Mouse (Mus musculus): Measurements from ENCODE around the gene Slitrk5. TPM values are rescaled to one million over a fixed set of nuclear protein-coding genes. Genes with fewer than 3 reads are reported as not detected.
A peak's percentile ranks its signal among the peaks of the same experiment; 100 is the strongest.
"Not testable (repeated sequence)": the region's sequence is repeated elsewhere in the genome, so short reads cannot be mapped to it uniquely, and the experiment has no call there.

Gene Slitrk5
- 11.9 and 12.2 TPM in 2 replicates for polyA plus RNA-seq (2016; fragmentation: Nextera tagmentation; extraction: Ambion mirVana)

- ATAC-seq (ENCODE audit: insufficient number of reproducible peaks, insufficient read depth, low FRiP score, low TSS enrichment): peak; percentile 69; the same call in 1 of the 2 replicates
- WGBS: 2% methylated on average over 22 of the region's 22 CpGs
- Histone ChIP-seq H3K4me3 (peak within 1 kb of the TSS; percentile 63), H3K27me3 (peaks cover 12% of the 10 kb centered on the region), H3K9ac (peak within 1 kb of the TSS; percentile 72), H3K27ac (peak within 1 kb of the TSS; percentile 88), H3K36me3 (no peaks in the 10 kb centered on the region), H3K9me3 (no peaks in the 10 kb centered on the region), H3K4me1 (no peaks in the 10 kb centered on the region), H3K4me2 (replicated peaks) (peak within 1 kb of the TSS; percentile 87)
Measured at GRCm38 (mm10) chr14:111674664-111675147, at the start of gene Slitrk5. Slitrk5 (plus strand) TSS chr14:111675097.

GRCm38 (mm10) chr14:111672942-111673341 is 2.0 kb upstream of the Slitrk5 start:
- H3K36me3 ChIP-seq: no peaks in the 10 kb centered on the region
- no peak overlapping the region for H3K9ac ChIP-seq
- H3K4me3 ChIP-seq: no peak overlapping the region
- H3K27me3 ChIP-seq: no peaks in the 10 kb centered on the region
- WGBS: 56% methylated on average over 1 of the region's 1 CpGs
- H3K4me2 ChIP-seq (replicated peaks): no peak overlapping the region
- no peaks in the 10 kb centered on the region for H3K9me3 ChIP-seq
- no peak overlapping the region for H3K27ac ChIP-seq
- ATAC-seq (ENCODE audit: insufficient number of reproducible peaks, insufficient read depth, low FRiP score, low TSS enrichment): no peak
- no peaks in the 10 kb centered on the region for H3K4me1 ChIP-seq

- Histone ChIP-seq H3K27ac (peak overlapping the region; percentile 88), H3K4me1 (peaks cover 2% of the 10 kb centered on the region; the same call in 1 of the 2 replicates), H3K4me2 (replicated peaks) (peak overlapping the region; percentile 87), H3K9me3 (no peaks in the 10 kb centered on the region), H3K27me3 (peaks cover 20% of the 10 kb centered on the region), H3K36me3 (no peaks in the 10 kb centered on the region), H3K9ac (peak overlapping the region; percentile 72), H3K4me3 (peak overlapping the region; percentile 63)
- under 1% methylated on average over 75 of the region's 94 CpGs for WGBS
- ATAC-seq (ENCODE audit: insufficient number of reproducible peaks, insufficient read depth, low FRiP score, low TSS enrichment): peak; percentile 79
Measured at GRCm38 (mm10) chr14:111675211-111676165, 591 bp downstream of the Slitrk5 start.

- under 1% methylated on average over 19 of the region's 19 CpGs for WGBS
- ATAC-seq (ENCODE audit: insufficient number of reproducible peaks, insufficient read depth, low FRiP score, low TSS enrichment): peak; percentile 37; the same call in 1 of the 2 replicates
- H3K36me3 ChIP-seq: no peaks in the 10 kb centered on the region
- H3K27ac ChIP-seq: peak overlapping the region; percentile 88
- peak overlapping the region; percentile 63 for H3K4me3 ChIP-seq
- peak overlapping the region; percentile 72 for H3K9ac ChIP-seq
- peak overlapping the region; percentile 87 for H3K4me2 ChIP-seq (replicated peaks)
- peaks cover 7% of the 10 kb centered on the region; the same call in 1 of the 2 replicates for H3K4me1 ChIP-seq
- peaks cover 25% of the 10 kb centered on the region for H3K27me3 ChIP-seq
- no peaks in the 10 kb centered on the region for H3K9me3 ChIP-seq
Measured at GRCm38 (mm10) chr14:111676166-111676581, 1.3 kb downstream of the Slitrk5 start.

- under 1% methylated on average over 18 of the region's 18 CpGs for WGBS
- peaks cover 7% of the 10 kb centered on the region; the same call in 1 of the 2 replicates for H3K4me1 ChIP-seq
- H3K36me3 ChIP-seq: no peaks in the 10 kb centered on the region
- ATAC-seq (ENCODE audit: insufficient number of reproducible peaks, insufficient read depth, low FRiP score, low TSS enrichment): no peak
- no peaks in the 10 kb centered on the region for H3K9me3 ChIP-seq
- no peak overlapping the region for H3K27ac ChIP-seq
- peak overlapping the region; percentile 63 for H3K4me3 ChIP-seq
- peak overlapping the region; percentile 72; the same call in 1 of the 2 replicates for H3K9ac ChIP-seq
- peaks cover 25% of the 10 kb centered on the region for H3K27me3 ChIP-seq
- peak overlapping the region; percentile 87 for H3K4me2 ChIP-seq (replicated peaks)
Measured at GRCm38 (mm10) chr14:111676851-111677291, 2.0 kb downstream of the Slitrk5 start.

GRCm38 (mm10) chr14:111677361-111678070 is 2.6 kb downstream of the Slitrk5 start:
- peak overlapping the region; percentile 63 for H3K4me3 ChIP-seq
- H3K27me3 ChIP-seq: peaks cover 25% of the 10 kb centered on the region
- no peak overlapping the region for H3K9ac ChIP-seq
- ATAC-seq (ENCODE audit: insufficient number of reproducible peaks, insufficient read depth, low FRiP score, low TSS enrichment): no peak
- H3K4me2 ChIP-seq (replicated peaks): peak overlapping the region; percentile 87
- H3K27ac ChIP-seq: no peak overlapping the region
- H3K36me3 ChIP-seq: no peaks in the 10 kb centered on the region
- peaks cover 7% of the 10 kb centered on the region; the same call in 1 of the 2 replicates for H3K4me1 ChIP-seq
- no peaks in the 10 kb centered on the region for H3K9me3 ChIP-seq
- 5% methylated on average over 17 of the region's 17 CpGs for WGBS

GRCm38 (mm10) chr14:111680271-111680670 is 5.4 kb downstream of the Slitrk5 start:
- Histone ChIP-seq H3K4me3 (peak overlapping the region; percentile 50; the same call in 1 of the 2 replicates), H3K27me3 (peaks cover 25% of the 10 kb centered on the region), H3K36me3 (no peaks in the 10 kb centered on the region), H3K9me3 (no peaks in the 10 kb centered on the region), H3K4me1 (peaks cover 7% of the 10 kb centered on the region; the same call in 1 of the 2 replicates), H3K4me2 (replicated peaks) (peak overlapping the region; percentile 91; the same call in 1 of the 2 replicates), H3K27ac (no peak overlapping the region), H3K9ac (no peak overlapping the region)
- WGBS: 71% methylated on average over 8 of the region's 8 CpGs
- no peak for ATAC-seq (ENCODE audit: insufficient number of reproducible peaks, insufficient read depth, low FRiP score, low TSS enrichment)

GRCm38 (mm10) chr14:111681092-111681708 is 6.3 kb downstream of the Slitrk5 start:
- H3K9me3 ChIP-seq: no peaks in the 10 kb centered on the region
- no peak overlapping the region for H3K27ac ChIP-seq
- H3K27me3 ChIP-seq: peaks cover 25% of the 10 kb centered on the region
- H3K4me3 ChIP-seq: peak overlapping the region; percentile 50
- WGBS: 1% methylated on average over 37 of the region's 38 CpGs
- no peaks in the 10 kb centered on the region for H3K36me3 ChIP-seq
- peak overlapping the region; percentile 91 for H3K4me2 ChIP-seq (replicated peaks)
- ATAC-seq (ENCODE audit: insufficient number of reproducible peaks, insufficient read depth, low FRiP score, low TSS enrichment): peak; percentile 64
- H3K4me1 ChIP-seq: peaks cover 7% of the 10 kb centered on the region; the same call in 1 of the 2 replicates
- H3K9ac ChIP-seq: peak overlapping the region; percentile 57

- peaks cover 25% of the 10 kb centered on the region for H3K27me3 ChIP-seq
- H3K4me3 ChIP-seq: peak overlapping the region; percentile 50
- H3K9me3 ChIP-seq: no peaks in the 10 kb centered on the region
- H3K27ac ChIP-seq: no peak overlapping the region
- peak overlapping the region; percentile 57; the same call in 1 of the 2 replicates for H3K9ac ChIP-seq
- ATAC-seq (ENCODE audit: insufficient number of reproducible peaks, insufficient read depth, low FRiP score, low TSS enrichment): no peak
- peaks cover 7% of the 10 kb centered on the region; the same call in 1 of the 2 replicates for H3K4me1 ChIP-seq
- WGBS: 6% methylated on average over 13 of the region's 13 CpGs
- H3K36me3 ChIP-seq: no peaks in the 10 kb centered on the region
- peak overlapping the region; percentile 91 for H3K4me2 ChIP-seq (replicated peaks)
Measured at GRCm38 (mm10) chr14:111681773-111682172, 6.9 kb downstream of the Slitrk5 start.

GRCm38 (mm10) chr14:111683543-111683942 is 8.6 kb downstream of the Slitrk5 start:
- 72% methylated on average over 4 of the region's 4 CpGs for WGBS
- H3K27ac ChIP-seq: no peak overlapping the region
- H3K36me3 ChIP-seq: no peaks in the 10 kb centered on the region
- H3K4me3 ChIP-seq: no peak overlapping the region
- H3K9ac ChIP-seq: no peak overlapping the region
- peaks cover 7% of the 10 kb centered on the region; the same call in 1 of the 2 replicates for H3K4me1 ChIP-seq
- peaks cover 24% of the 10 kb centered on the region for H3K27me3 ChIP-seq
- ATAC-seq (ENCODE audit: insufficient number of reproducible peaks, insufficient read depth, low FRiP score, low TSS enrichment): no peak
- H3K9me3 ChIP-seq: no peaks in the 10 kb centered on the region
- no peak overlapping the region for H3K4me2 ChIP-seq (replicated peaks)

GRCm38 (mm10) chr14:111690139-111690538 is 15.2 kb downstream of the Slitrk5 start:
- not testable (repeated sequence) for H3K27me3 ChIP-seq; H3K4me3 ChIP-seq; H3K36me3 ChIP-seq; H3K4me1 ChIP-seq; ATAC-seq (ENCODE audit: insufficient number of reproducible peaks, insufficient read depth, low FRiP score, low TSS enrichment); H3K9ac ChIP-seq; H3K9me3 ChIP-seq; H3K27ac ChIP-seq; H3K4me2 ChIP-seq (replicated peaks)
- 62% methylated on average over 1 of the region's 1 CpGs for WGBS
